Mouse (Mus musculus) intestine, postnatal 0 days (tissue): ENCODE results near the gene Tbl1x. TPM values are rescaled to one million over a fixed set of nuclear protein-coding genes. Genes with fewer than 3 reads are reported as not detected.
"Not testable (repeated sequence)": the region's sequence is repeated elsewhere in the genome, so short reads cannot be mapped to it uniquely, and the experiment has no call there.

Experiments
- ATAC-seq: fragments of 200-750 bp; cut with Nextera tagmentation; 2 replicates; pipeline ENCODE4 v1.8.0; 2017; ENCODE audit warnings: mild to moderate bottlenecking, moderate TSS enrichment, moderate library complexity
- H3K27ac ChIP-seq: fragments of 300-500 bp; sonication (generic); 2 replicates; pipeline ENCODE4 v1.5.1; 2014; ENCODE audit warnings: mild to moderate bottlenecking, low read depth, low read length, moderate library complexity
- H3K27me3 ChIP-seq: fragments of 300-500 bp; sonication (generic); replicated peaks from 2 replicates; pipeline ENCODE4 v1.6.1; 2014; ENCODE audit warnings: low read length, mixed read lengths; ENCODE audit not compliant: control insufficient read depth, insufficient read depth
- H3K36me3 ChIP-seq: fragments of 300-500 bp; sonication (generic); 2 replicates; pipeline ENCODE4 v1.6.1; 2014; ENCODE audit warnings: mild to moderate bottlenecking, moderate library complexity; ENCODE audit not compliant: control insufficient read depth, insufficient read depth
- H3K4me1 ChIP-seq: fragments of 300-500 bp; sonication (generic); replicated peaks from 2 replicates; pipeline ENCODE4 v1.6.1; 2014; ENCODE audit warnings: antibody characterized with exemption, low read length, mixed read lengths; ENCODE audit not compliant: control insufficient read depth, insufficient read depth
- H3K4me2 ChIP-seq: fragments of 300-500 bp; sonication (generic); replicated peaks from 2 replicates; pipeline ENCODE4 v1.6.1; 2014; ENCODE audit warnings: low read depth, mild to moderate bottlenecking, moderate library complexity
- H3K4me3 ChIP-seq: fragments of 300-500 bp; sonication (generic); 2 replicates; pipeline ENCODE4 v1.5.1; 2014; ENCODE audit warnings: low read depth, low read length
- H3K9ac ChIP-seq: fragments of 300-500 bp; sonication (generic); 2 replicates; pipeline ENCODE4 v1.6.1; 2014; ENCODE audit warnings: mild to moderate bottlenecking, low read depth, low read length
- H3K9me3 ChIP-seq: fragments of 300-500 bp; sonication (generic); 2 replicates; pipeline ENCODE4 v1.6.1; 2016; ENCODE audit warnings: mixed run types; ENCODE audit not compliant: control insufficient read depth
- CTCF ChIP-seq: sonication (generic); IDR thresholded peaks from 2 replicates; pipeline ENCODE4 v1.5.1; 2016; ENCODE audit warnings: low read depth, mild to moderate bottlenecking, control low read depth, antibody characterized with exemption, moderate library complexity
- WGBS: fragments of 180-500 bp; shearing (Covaris S2); extraction: QIAGEN DNeasy Blood & Tissue Kit; methylation state at CpG from one replicate; pipeline ENCODE4 v1.1.7; 2014; 5-methylcytosine and 5-hydroxymethylcytosine counted together
- polyA plus RNA-seq: library from polyadenylated mRNA; unstranded; fragments of >200 nt; fragmentation: Nextera tagmentation; extraction: Ambion mirVana; gene quantifications from 2 replicates; pipeline ENCODE4 v1.2.1, GENCODE M21; 2015

Tbl1x gene
- polyA plus RNA-seq, 1 experiment from 2014 or later: 22.5 TPM

DNA sequence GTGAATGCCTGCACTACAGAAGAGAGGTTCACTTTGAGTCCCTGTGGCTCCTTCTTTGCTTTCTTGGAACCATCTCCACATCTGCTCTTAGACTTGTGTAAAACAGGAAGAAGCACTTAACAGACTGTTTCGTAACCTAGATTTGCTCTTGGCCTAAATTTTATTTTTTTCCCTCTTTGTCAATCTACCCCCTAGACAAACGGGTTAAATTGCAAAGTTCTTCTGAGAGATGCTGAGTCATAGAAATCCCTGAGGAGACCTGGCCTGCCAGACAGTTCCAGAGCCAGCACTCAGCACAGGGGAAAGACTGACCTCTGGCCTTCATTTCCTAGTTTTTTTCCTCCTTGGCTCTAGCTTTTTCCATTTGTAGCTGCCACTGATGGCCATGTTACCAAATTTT, 23.1 kb downstream of the Tbl1x start:
- no peak for TF ChIP-seq CTCF
- H3K4me2 ChIP-seq: no peak overlapping the region
- H3K27me3 ChIP-seq: no peaks in the 10 kb centered on the region
- H3K4me3 ChIP-seq: no peak overlapping the region
- 35% methylated on average over 2 of the region's 2 CpGs for WGBS
- no peaks in the 10 kb centered on the region for H3K9me3 ChIP-seq
- ATAC-seq: no peak
- no peak overlapping the region for H3K27ac ChIP-seq
- H3K36me3 ChIP-seq: no peaks in the 10 kb centered on the region
- H3K4me1 ChIP-seq: no peaks in the 10 kb centered on the region
- H3K9ac ChIP-seq: no peak overlapping the region

GRCm38 (mm10) chrX:77539770-77540169, 29.0 kb downstream of the Tbl1x start:
- not testable (repeated sequence) for H3K4me1 ChIP-seq, H3K36me3 ChIP-seq, H3K27ac ChIP-seq, H3K27me3 ChIP-seq, H3K9me3 ChIP-seq, ATAC-seq, H3K9ac ChIP-seq, H3K4me2 ChIP-seq, H3K4me3 ChIP-seq
- WGBS: 83% methylated on average over 4 of the region's 4 CpGs

DNA sequence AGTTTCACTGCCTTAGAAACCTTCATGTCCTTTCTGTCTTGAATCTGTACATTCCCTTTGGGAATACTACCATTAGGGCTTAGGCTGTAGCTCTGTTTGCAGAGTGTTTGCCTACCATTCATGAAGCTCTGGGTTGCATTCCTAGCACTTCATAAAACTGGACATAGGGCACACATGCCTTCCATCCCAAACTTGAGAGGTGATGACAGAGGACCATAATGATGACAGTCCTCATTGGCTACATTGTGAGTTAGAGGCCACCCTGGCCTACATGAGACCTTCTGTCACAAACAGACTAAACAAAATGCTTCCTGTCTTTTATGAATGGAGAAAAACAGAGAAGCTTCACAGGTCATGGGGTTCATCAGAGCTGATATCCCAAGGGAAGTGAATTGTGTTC, 33.2 kb downstream of the Tbl1x start:
- H3K36me3 ChIP-seq: no peaks in the 10 kb centered on the region
- H3K4me3 ChIP-seq: no peak overlapping the region
- no peak for TF ChIP-seq CTCF
- H3K4me2 ChIP-seq: no peak overlapping the region
- no peak overlapping the region for H3K9ac ChIP-seq
- no peaks in the 10 kb centered on the region for H3K4me1 ChIP-seq
- H3K27ac ChIP-seq: no peak overlapping the region
- H3K9me3 ChIP-seq: no peaks in the 10 kb centered on the region
- H3K27me3 ChIP-seq: no peaks in the 10 kb centered on the region
- no peak for ATAC-seq

GRCm38 (mm10) chrX:77544550-77544949, 33.7 kb downstream of the Tbl1x start:
- Histone ChIP-seq H3K4me1 (no peaks in the 10 kb centered on the region), H3K4me2 (no peak overlapping the region), H3K27ac (no peak overlapping the region), H3K9ac (no peak overlapping the region), H3K9me3 (no peaks in the 10 kb centered on the region), H3K36me3 (no peaks in the 10 kb centered on the region), H3K4me3 (no peak overlapping the region), H3K27me3 (no peaks in the 10 kb centered on the region)
- TF ChIP-seq CTCF: no peak
- WGBS: 68% methylated on average over 4 of the region's 4 CpGs
- no peak for ATAC-seq

DNA sequence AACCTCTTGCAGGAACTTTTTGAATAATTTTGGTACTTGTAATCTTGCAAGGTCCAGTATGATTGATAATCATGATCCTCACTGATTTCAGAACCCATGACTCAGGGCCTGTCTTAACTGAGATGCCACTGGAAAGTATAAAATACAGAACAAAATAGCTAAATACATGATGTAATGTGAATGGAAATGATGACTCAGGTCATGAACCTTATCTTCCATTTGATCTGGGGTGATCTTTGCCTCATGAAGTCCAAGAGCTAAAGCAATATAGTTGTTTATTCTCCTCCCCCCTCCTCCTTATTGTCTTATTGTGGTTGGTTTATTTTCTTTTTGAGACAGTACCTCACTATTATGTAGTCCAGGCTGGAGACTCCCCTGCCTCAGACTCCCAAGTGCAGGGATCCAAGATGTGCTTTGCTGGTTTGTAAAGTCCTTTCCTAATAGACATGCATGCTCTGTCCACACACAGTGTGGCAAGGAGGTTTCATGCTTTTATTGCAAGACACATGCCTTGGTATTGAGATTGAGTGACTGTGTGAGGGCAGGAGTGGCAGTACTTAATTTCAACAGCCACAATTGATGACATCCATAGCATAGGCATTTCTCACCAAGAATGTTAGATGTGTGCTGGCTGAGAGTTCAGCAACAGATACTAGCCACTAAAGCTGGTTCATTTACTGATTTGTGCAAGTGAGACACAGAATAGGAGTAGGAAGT, 34.7 kb downstream of the Tbl1x start:
- H3K27ac ChIP-seq: no peak overlapping the region
- no peak for ATAC-seq
- H3K27me3 ChIP-seq: no peaks in the 10 kb centered on the region

DNA sequence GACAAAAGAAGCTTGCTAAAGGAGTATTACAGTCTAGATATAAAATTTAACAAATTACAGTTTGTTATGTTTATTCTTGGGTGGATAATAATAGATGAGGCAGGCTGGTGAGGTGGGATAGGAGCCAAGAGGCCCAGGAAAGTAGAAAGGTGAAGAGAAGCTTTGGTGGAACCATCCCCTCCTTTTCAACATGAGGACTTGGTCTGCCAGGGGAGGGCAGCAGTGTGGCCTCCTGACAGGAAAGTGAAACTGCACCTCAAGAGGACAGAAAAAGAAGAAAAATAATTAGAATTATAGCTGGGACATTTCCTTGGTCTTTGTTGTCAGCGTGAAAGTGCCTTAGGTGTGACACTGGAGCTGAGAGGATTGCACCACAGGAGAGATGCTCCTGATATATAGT, 35.6 kb downstream of the Tbl1x start:
- H3K4me3 ChIP-seq: no peak overlapping the region
- no peak overlapping the region for H3K9ac ChIP-seq
- H3K36me3 ChIP-seq: no peaks in the 10 kb centered on the region
- ATAC-seq: no peak
- H3K27me3 ChIP-seq: no peaks in the 10 kb centered on the region
- WGBS: 52% methylated on average over 1 of the region's 1 CpGs
- H3K4me1 ChIP-seq: no peaks in the 10 kb centered on the region
- no peaks in the 10 kb centered on the region for H3K9me3 ChIP-seq
- H3K4me2 ChIP-seq: no peak overlapping the region
- peak; percentile 52 for TF ChIP-seq CTCF
- H3K27ac ChIP-seq: no peak overlapping the region

More for the DNA sequence above, 34.7 kb downstream of the Tbl1x start:
- Histone ChIP-seq H3K36me3 (no peaks in the 10 kb centered on the region), H3K9ac (no peak overlapping the region), H3K9me3 (no peaks in the 10 kb centered on the region), H3K4me1 (no peaks in the 10 kb centered on the region), H3K4me2 (no peak overlapping the region), H3K4me3 (no peak overlapping the region)
- TF ChIP-seq CTCF: no peak

DNA sequence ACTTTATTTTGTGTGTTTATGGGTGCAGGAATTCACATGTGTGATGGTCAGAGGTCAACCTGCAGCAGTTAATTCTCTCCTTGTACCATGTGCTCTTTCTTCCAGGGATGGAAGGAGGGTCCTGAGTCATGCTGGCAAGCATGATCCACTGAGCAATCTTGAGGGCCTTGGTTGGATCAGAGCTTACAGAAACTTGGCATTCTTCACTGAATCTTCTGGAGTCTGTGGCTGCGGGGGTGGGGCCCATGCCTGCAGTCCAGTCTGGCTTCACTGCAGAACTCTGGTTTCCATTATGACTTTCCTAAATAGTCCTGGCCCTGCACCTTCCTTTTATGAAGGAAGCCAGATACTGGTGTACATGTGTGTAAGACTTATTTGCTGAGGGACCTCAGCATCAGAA, 38.1 kb downstream of the Tbl1x start:
- TF ChIP-seq CTCF: no peak
- Histone ChIP-seq H3K9ac (no peak overlapping the region), H3K27ac (no peak overlapping the region), H3K27me3 (no peaks in the 10 kb centered on the region), H3K4me2 (no peak overlapping the region), H3K9me3 (no peaks in the 10 kb centered on the region), H3K36me3 (no peaks in the 10 kb centered on the region), H3K4me3 (no peak overlapping the region), H3K4me1 (no peaks in the 10 kb centered on the region)
- 79% methylated on average over 1 of the region's 1 CpGs for WGBS
- no peak for ATAC-seq
